Mouse (Mus musculus) gastrocnemius, adult 2 months (tissue): Measurements from ENCODE around the gene Rhot1. TPM values are rescaled to one million over a fixed set of nuclear protein-coding genes. Genes with fewer than 3 reads are reported as not detected.
"Not testable (repeated sequence)": the region's sequence is repeated elsewhere in the genome, so short reads cannot be mapped to it uniquely, and the experiment has no call there.

Experiments used
- DNase-seq: peaks from one replicate; pipeline ENCODE4 v3.0.0; 2022
- H3K27ac ChIP-seq: fragments of 200-600 bp; 2 replicates; pipeline ENCODE4 v1.8.1; 2022; ENCODE audit warnings: mild to moderate bottlenecking
- H3K4me3 ChIP-seq: fragments of 200-600 bp; 2 replicates; pipeline ENCODE4 v1.8.1; 2022; ENCODE audit warnings: mild to moderate bottlenecking, moderate library complexity
- CTCF ChIP-seq: fragments of 200-600 bp; IDR thresholded peaks from 2 replicates; pipeline ENCODE4 v1.8.1; 2022; ENCODE audit warnings: antibody characterized with exemption, mild to moderate bottlenecking, moderate library complexity
- intact Hi-C: fragments of 180-260 bp; cut with DNase I; formaldehyde crosslinking; loops from one replicate; pipeline ENCODE4 v1.15.1; 2025
- total RNA-seq, 2 experiments: library from RNA; stranded (reverse); gene quantifications; 2 replicates each; pipeline ENCODE4 v1.2.3; 2021

Gene Rhot1
- total RNA-seq, 2 experiments from 2014 or later: 43.6 to 45.3 TPM

DNA sequence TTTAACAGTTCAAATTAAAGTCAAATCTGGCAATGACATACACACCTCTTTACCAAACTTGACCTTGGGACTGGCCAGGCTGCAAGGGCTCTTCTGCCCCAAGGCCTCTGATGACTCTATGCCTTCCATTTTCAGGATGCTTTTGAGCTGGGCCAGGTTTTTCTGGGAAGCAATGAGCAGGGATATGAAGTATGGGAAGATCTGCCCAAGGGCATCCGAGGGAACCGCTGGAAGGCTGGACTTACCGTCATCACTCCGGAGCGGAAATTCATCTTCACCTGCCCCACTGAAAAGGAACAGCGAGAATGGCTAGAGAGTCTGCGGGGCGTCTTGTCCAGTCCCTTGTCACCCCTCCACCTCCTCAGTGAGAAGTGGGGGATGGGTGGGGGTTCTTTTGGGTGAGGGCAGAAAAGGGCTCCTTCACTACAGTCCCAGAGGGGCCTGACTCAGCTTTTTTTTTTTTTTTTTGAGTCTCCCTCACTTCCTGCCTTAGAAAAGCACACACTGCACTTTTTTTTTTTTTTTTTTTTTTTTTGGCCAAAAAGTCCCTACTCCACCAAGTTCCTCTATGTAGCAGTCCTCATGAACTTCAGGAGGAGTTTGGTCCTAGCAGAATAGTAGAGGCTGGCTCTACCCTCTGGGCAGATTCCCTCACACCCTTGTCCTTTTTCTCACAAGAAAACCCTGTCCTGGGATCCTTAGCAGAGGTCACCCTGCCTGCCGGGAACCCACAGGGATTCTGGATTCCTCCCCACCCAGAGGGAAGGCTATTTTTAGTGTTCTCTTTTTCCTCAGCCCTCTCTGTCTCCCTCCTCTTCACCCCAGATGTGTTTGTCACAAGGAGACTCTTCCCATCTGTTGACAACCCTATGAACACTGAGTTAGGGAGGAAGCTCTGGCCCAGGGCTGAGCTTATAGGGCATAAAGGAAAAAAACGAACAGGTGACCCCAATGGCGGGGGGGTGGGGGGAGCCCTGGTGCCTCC is 31.6 kb upstream of the Rhot1 start:
- Histone ChIP-seq H3K4me3 (no peak overlapping the region), H3K27ac (peak overlapping the region; percentile 73)
- no peak for DNase-seq
- no peak for TF ChIP-seq CTCF
- intact Hi-C loops: no loop called here

DNA sequence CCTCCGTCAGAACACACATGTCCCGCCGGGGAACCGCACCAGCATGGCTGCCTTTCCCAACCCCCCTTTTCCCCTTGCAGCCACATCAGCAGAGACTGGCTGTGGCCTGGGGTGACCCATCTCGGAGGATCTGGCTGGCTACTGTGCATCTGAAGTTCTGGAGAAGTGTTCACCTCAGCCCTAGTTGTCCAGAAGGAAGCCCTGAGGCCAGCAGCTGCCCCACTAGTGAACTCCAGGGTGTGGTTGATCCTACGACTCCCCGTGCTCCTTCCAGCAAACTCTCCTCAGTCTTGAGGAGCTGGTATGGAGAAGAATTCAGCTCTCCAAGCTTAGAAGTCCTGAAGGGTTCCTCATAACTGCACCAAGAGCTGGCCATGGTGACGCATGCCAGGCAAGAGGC is 30.5 kb upstream of the Rhot1 start:
- no peak for TF ChIP-seq CTCF
- Histone ChIP-seq H3K4me3 (no peak overlapping the region), H3K27ac (peak overlapping the region; percentile 73)
- intact Hi-C loops: no loop called here
- no peak for DNase-seq

DNA sequence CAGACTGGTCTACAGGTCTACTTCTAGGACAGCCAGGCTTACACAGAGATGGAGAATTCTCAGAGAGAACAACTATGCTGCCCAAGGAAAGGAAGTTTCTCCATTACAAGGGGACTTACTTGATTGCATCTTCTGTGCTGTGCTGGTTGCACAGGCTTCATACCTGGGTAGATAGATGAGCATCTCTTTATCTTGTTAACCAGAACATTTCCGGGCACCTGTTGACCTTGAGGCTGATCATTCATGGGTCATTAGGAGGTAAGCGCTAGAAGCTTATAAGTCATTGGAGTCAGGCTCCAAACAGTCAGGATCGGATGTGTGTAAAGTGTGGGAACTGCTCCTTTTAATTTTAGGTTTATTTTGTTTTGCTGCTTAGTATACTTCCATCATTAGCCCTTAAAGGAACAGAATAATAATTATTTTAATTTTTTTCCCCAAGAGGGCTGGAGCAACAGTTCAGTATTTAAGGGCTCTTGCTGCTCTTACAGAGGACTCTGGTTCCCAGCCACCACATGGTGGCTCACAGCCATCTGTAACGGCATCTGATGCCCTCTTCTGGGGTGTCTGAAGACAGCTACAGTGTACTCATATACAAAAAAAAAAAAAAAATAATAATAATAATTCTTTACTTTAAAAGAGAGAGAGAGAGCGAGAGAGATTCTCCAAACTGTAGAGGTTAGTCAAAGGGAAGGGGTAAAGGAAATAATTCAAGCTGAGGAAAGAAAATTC is 27.6 kb upstream of the Rhot1 start:
- 0 out of 2 replicates have a peak, but pooled peaks have one; percentile 9 for TF ChIP-seq CTCF
- DNase-seq: no peak
- intact Hi-C loops: no loop called here
- H3K27ac ChIP-seq: no peak overlapping the region
- no peak overlapping the region for H3K4me3 ChIP-seq

DNA sequence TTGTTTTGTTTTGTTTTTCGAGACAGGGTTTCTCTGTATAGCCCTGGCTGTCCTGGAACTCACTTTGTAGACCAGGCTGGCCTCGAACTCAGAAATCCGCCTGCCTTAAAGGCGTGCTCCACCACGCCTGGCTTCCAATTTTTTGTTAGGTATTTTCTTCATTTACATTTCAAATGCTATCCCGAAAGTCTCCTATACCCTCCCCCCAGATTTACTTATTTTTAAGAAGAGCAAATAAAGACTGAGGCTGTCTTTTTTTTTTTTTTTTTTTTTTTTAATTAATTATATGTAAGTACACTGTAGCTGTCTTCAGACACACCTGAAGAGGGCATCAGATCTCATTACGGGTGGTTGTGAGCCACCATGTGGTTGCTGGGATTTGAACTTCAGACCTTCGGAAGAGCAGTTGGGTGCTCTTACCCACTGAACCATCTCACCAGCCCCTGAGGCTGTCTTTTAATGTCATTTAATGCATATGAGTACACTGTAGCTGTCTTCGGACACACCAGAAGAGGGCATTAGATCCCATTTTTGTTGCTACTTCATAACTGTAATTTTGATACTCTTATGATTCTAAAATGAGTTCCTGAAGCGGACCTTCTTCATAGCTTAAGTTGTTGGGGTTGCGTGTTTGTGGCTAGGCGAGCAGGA is 25.6 kb upstream of the Rhot1 start:
- DNase-seq, intact Hi-C loops: not testable (repeated sequence)
- Histone ChIP-seq H3K27ac (peak overlapping the region; percentile 97), H3K4me3 (peak overlapping the region; percentile 80)
- peak; percentile 38; the same call in 1 of the 2 replicates for TF ChIP-seq CTCF

DNA sequence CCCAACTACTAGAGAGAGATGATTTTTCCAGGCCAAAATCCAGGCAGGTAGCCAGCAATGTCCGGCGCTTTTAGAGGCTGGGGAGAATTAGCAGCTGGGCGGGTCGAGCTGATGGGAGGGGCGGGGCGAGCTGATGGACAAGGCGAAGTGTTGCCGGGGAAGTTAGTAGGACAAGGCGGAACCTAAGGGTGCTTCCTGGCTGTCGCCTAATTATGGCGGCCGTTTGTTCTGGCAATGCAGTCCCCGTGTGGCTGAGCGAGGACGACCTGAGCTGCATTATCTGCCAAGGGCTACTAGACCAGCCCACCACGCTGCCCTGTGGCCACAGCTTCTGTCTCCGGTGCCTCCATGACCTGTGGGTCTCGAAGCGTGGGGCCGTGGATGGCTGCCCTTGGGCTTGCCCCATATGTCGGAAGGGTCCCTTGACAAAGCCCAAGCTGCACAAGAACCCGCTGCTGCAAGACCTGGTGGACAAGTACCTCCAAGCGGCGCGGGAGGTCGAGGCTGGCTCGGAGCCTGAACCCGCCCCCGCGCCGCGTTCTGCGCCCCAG is 25.0 kb upstream of the Rhot1 start, which contains the start of gene Rnf135:
Gene Rnf135, plus strand, starts transcription at position 147 of the 551 bp plus-strand sequence.
- intact Hi-C loops: no loop called here
- DNase-seq: peak; percentile 97
- Histone ChIP-seq H3K4me3 (peak within 1 kb of the TSS; percentile 80), H3K27ac (peak within 1 kb of the TSS; percentile 97)
- TF ChIP-seq CTCF: no peak

DNA sequence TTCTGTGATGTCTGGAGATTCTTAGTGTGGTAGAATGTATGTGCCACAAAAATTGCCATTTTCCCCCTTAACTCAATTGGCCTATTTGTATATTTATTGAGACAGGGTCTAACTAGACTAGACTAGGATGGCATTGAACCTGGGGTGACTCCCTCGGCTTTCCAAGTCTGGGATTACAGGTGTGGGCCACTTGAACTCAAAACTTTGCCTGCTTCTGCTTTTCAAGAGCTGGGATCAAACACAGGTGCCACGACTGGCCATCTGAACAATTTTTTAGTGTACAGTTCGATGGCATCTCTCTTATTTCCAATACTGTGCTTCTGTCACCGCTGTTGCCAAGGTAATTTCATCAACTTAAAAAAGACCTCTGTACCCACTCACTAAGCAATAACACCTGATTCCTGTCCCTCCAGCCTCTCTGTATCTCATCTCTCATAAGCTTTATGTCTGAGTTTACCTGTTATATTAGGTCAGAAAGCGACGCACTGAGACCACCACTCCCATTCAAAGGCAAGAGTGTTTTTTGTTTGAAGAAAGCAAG is 24.2 kb upstream of the Rhot1 start:
- peak overlapping the region; percentile 97 for H3K27ac ChIP-seq
- H3K4me3 ChIP-seq: peak overlapping the region; percentile 80
- TF ChIP-seq CTCF: no peak
- DNase-seq: no peak
- intact Hi-C loops: no loop called here

DNA sequence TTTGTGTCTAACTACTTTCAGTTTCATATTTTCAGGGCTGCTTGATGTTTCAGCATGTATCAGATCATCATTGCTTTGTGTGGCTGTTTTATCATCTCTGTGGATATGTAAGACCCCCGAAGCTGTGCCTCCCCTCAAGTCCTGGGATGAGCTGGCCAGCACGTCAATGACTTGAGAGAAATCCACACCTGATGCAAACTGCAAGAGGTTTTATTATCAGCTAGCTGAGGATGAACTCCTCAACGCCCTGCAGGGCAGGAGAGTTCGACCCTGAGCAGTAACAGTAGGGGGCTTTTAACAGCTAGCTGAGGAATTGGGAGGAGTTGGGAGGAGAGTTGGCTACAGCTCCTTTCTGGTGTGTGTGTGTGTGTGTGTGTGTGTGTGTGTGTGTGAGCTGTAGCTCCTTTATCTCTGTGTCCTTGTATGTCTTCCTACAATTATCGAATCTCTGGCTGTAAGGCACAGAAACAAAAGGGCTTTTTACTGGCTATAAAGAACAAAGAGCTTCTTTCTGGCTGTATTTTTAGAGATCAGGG is 23.3 kb upstream of the Rhot1 start:
- DNase-seq, intact Hi-C loops, H3K4me3 ChIP-seq: not testable (repeated sequence)
- 0 out of 2 replicates have a peak overlapping the region, but pooled peaks have one; percentile 97 for H3K27ac ChIP-seq

DNA sequence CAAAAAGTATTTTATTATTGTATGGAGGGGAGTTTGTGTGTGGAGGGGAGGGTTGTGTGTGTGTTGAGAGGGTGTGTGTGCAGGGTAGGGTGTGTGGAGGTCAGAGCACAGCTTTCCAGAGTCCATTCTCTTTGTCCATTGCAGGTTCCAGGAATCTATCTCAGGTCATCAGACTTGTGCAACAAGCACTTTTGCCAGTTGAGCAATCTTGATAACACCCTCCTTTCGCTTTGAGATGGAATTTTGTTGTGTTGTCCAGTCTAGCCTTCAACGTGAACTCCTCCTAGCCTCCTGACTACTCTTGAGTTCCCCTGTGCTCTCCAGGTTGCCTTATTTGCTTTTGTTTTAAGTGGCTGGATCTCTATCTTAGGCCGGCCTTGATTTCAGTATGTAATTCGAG is 18.5 kb upstream of the Rhot1 start:
- Histone ChIP-seq H3K27ac (no peak overlapping the region), H3K4me3 (no peak overlapping the region)
- no peak for DNase-seq
- no peak for TF ChIP-seq CTCF
- intact Hi-C loops: no loop called here

DNA sequence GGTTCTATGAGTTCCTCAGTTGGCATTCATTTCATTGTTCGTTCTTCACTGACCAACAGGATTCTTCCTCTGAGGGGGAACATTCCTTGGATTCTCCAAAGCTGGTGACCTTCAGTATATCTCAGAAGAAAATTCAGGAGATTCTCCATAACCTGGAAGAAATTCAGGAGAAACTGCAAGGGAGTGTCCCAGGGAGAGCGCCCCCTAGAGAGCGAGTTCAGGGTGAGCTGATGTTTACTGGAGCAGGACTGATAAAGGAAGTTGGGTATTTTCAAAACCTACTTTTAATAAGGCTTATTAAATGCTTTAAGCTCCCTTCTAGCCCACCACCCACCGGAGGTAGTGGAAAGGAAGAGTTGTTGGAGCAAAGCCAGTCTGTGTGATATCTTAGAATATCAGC is 15.0 kb upstream of the Rhot1 start:
- intact Hi-C loops: no loop called here

DNA sequence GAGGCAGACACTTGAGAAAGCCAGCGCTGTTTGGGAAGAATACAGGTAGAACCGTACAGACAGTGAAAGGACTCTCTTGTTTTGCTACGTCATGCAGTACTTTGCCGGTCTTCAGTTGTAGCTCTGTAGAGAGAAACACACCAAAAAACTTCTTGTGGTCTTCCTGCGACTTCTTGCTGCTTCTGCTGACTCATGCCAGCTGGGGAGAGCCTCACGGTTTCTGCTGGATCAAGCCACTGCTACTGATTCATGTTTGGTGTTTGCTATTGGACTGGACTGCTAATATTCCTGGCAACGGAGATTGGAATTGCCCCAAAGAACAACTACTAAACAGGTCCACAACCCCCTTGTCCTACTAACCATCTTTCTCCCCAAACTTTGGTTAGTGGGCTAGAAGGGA is 12.5 kb upstream of the Rhot1 start:
- Histone ChIP-seq H3K27ac (no peak overlapping the region), H3K4me3 (no peak overlapping the region)
- intact Hi-C loops: loop anchor here (5.0 kb wide), 1 partner anchor 109 kb away; the partner anchor contains the start of gene Atad5
- no peak for DNase-seq
- no peak for TF ChIP-seq CTCF

More for the DNA sequence above, 15.0 kb upstream of the Rhot1 start:
- DNase-seq: no peak
- TF ChIP-seq CTCF: peak; percentile 11; the same call in 1 of the 2 replicates
- H3K27ac ChIP-seq: no peak overlapping the region
- no peak overlapping the region for H3K4me3 ChIP-seq

DNA sequence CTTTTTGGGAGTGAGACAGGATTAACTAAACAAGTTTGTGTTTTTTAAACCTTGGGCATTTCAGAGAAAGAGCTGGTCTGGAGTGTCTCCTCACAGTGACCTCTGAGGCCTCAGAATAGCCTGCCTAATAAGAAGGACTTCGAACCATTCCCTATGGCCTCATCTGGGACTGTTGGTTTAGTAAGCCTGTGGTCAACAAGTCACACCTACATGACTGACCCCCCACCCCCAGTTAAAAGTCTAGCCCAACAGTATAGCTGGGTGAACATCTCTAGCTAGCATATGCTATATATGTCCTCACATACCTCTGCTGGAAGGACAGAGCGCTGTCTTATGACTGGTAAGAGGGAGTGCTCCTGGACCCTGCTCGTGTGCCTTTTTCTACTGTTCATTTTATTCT is 9.5 kb upstream of the Rhot1 start:
- Histone ChIP-seq H3K4me3 (no peak overlapping the region), H3K27ac (no peak overlapping the region)
- no peak for TF ChIP-seq CTCF
- DNase-seq: no peak
- intact Hi-C loops: loop anchor here (5.0 kb wide), 1 partner anchor 112 kb away; the partner anchor contains the start of gene Atad5
